Mouse (Mus musculus) ZHBTc4 (cell line): ENCODE measurements around the gene Actn4.

ENCODE experiments used
- DNase-seq: peaks from one replicate; pipeline ENCODE4 v3.0.0-alpha.2; 2011; ENCODE audit warnings: low read depth, low spot score

The Actn4 gene

GRCm38 (mm10) chr7:28961927-28962670 is at the start of gene Actn4:
Gene Actn4 (minus strand): TSS chr7:28962340.
- peak; percentile 99 for DNase-seq

GRCm38 (mm10) chr7:29008714-29009113 is 46.6 kb upstream of the Actn4 start:
- peak; percentile 72 for DNase-seq

GRCm38 (mm10) chr7:29008171-29008570 is 46.0 kb upstream of the Actn4 start:
- no peak for DNase-seq

- DNase-seq: no peak
These were observed 45.3 kb upstream of the Actn4 start for GRCm38 (mm10) chr7:29007224-29008101.

- peak; percentile 94 for DNase-seq
These were observed 38.8 kb upstream of the Actn4 start for GRCm38 (mm10) chr7:29000651-29001605.

GRCm38 (mm10) chr7:28993402-28993801 is 31.3 kb upstream of the Actn4 start:
- no peak for DNase-seq

GRCm38 (mm10) chr7:28992997-28993396 is 30.9 kb upstream of the Actn4 start:
- DNase-seq: peak; percentile 58

GRCm38 (mm10) chr7:28991616-28992015 is 29.5 kb upstream of the Actn4 start:
- peak; percentile 82 for DNase-seq

- DNase-seq: peak; percentile 92
These were observed 28.7 kb upstream of the Actn4 start for GRCm38 (mm10) chr7:28990766-28991273.

GRCm38 (mm10) chr7:28985207-28985606 is 23.1 kb upstream of the Actn4 start:
- DNase-seq: no peak

GRCm38 (mm10) chr7:28984452-28984851 is 22.3 kb upstream of the Actn4 start:
- DNase-seq: no peak

- DNase-seq: peak; percentile 66
These were observed 21.7 kb upstream of the Actn4 start for GRCm38 (mm10) chr7:28983849-28984248.

- DNase-seq: no peak
These were observed 21.0 kb upstream of the Actn4 start for GRCm38 (mm10) chr7:28983141-28983564.

GRCm38 (mm10) chr7:28982274-28983013 is 20.3 kb upstream of the Actn4 start:
- peak; percentile 74 for DNase-seq

GRCm38 (mm10) chr7:28981651-28982273 is 19.6 kb upstream of the Actn4 start, which contains the start of the genes Eif3k and Map4k1:
Gene Eif3k (minus strand): TSS chr7:28981864.
Gene Map4k1 (plus strand): TSS chr7:28982050.
- peak; percentile 100 for DNase-seq

GRCm38 (mm10) chr7:28977556-28977955 is 15.4 kb upstream of the Actn4 start:
- DNase-seq: no peak

GRCm38 (mm10) chr7:28973025-28973424 is 10.9 kb upstream of the Actn4 start:
- peak; percentile 70 for DNase-seq

GRCm38 (mm10) chr7:28972542-28972985 is 10.4 kb upstream of the Actn4 start:
- DNase-seq: peak; percentile 90

GRCm38 (mm10) chr7:28971770-28972269 is 9.7 kb upstream of the Actn4 start:
- no peak for DNase-seq

- DNase-seq: no peak
These were observed 8.9 kb upstream of the Actn4 start for GRCm38 (mm10) chr7:28971029-28971428.
